Mouse (Mus musculus) erythroblast, embryonic 14.5 days (primary cell): ENCODE results near the gene Ip6k3. TPM values are rescaled to one million over a fixed set of nuclear protein-coding genes. Genes with fewer than 3 reads are reported as not detected.

Experiments
- H3K27me3 ChIP-seq: 2 replicates; pipeline ENCODE4 v1.6.1; 2012; ENCODE audit warnings: inconsistent platforms; ENCODE audit not compliant: control insufficient read depth
- H3K36me3 ChIP-seq: 2 replicates; pipeline ENCODE4 v1.6.1; 2012; ENCODE audit warnings: mild to moderate bottlenecking, inconsistent platforms; ENCODE audit not compliant: control insufficient read depth
- H3K4me1 ChIP-seq: 2 replicates; pipeline ENCODE4 v1.6.1; 2012; ENCODE audit warnings: inconsistent platforms; ENCODE audit not compliant: control insufficient read depth
- H3K4me3 ChIP-seq: replicated peaks from 2 replicates; pipeline ENCODE3; 2012; ENCODE audit warnings: moderate library complexity, mild to moderate bottlenecking, inconsistent platforms
- H3K9me3 ChIP-seq: 2 replicates; pipeline ENCODE4 v1.6.1; 2012; ENCODE audit warnings: low read length, inconsistent platforms, mixed read lengths; ENCODE audit not compliant: control insufficient read depth
- GATA1 ChIP-seq: IDR thresholded peaks from 2 replicates; pipeline ENCODE4 v1.6.1; 2012; ENCODE audit warnings: low read length, inconsistent platforms, mixed read lengths
- TAL1 ChIP-seq: IDR thresholded peaks from 3 replicates; pipeline ENCODE4 v1.6.1; 2012; ENCODE audit warnings: low read length, inconsistent platforms, mixed read lengths
- polyA plus RNA-seq: library from polyadenylated mRNA; stranded (reverse); fragments of >175 nt; gene quantifications from 2 replicates; pipeline ENCODE4 v1.2.3, GENCODE M21; 2012

Ip6k3 gene
- polyA plus RNA-seq, 1 experiment = not detected

DNA sequence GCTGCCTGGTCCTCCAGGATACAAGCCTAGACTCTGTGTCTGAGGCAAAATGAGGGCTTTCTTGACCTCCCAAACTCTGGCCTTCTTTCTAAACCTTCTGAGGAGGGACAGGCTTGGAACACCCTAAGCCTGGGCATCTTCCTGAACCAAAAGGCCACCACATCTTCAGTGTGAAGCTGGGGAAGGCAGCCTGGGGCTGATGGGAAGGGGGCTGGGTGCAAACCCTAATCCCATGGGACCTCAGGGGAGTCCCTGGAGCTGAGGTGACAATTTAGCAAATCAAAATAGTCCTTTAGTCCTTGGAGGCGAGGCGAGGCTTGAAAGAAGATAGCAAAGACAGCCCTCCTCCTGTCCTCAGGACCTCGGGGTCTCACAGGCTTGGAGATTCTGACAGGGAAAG, 8.7 kb upstream of the Ip6k3 start:
- Histone ChIP-seq H3K4me1 (peaks cover 30% of the 10 kb centered on the region), H3K9me3 (peaks cover 19% of the 10 kb centered on the region), H3K27me3 (no peaks in the 10 kb centered on the region; the same call in 1 of the 2 replicates), H3K4me3 (no peak overlapping the region), H3K36me3 (peaks cover 4% of the 10 kb centered on the region; the same call in 1 of the 2 replicates)
- no peak for TF ChIP-seq TAL1
- TF ChIP-seq GATA1 = no peak

DNA sequence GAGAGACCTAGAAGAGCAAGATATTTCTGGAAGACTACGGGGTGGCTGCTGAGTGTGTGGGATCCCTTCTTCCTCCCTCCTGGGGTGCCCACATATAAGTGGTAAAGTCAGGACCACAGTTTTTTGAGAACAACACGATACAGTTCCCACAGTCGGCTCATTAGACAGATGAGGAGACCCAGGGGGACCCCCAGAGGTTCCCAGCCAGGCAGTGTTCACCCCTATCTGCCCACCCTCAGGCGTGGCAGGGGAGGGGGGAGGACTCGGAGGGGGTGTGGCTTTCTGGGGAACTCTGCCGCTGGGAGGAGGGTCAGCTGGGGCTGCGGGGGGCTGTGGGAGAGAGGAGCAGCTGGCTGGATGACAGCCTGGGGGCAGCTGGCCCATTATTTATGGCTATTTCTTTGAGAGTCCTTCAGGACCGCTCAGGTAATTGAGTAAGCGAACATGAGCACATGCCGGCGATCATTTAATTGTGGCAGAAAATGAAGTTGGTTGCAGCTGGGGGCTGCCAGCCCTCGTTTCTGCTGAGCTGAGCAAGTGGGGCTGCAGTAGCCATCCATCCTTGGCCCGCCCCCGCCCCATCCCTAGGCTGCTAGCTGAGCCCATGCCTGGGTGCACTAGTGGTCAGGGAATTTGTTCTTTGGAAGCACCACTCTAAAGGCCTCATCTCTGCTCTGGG, 7.7 kb upstream of the Ip6k3 start:
- H3K4me1 ChIP-seq = peaks cover 25% of the 10 kb centered on the region
- H3K36me3 ChIP-seq = peaks cover 4% of the 10 kb centered on the region; the same call in 1 of the 2 replicates
- peaks cover 19% of the 10 kb centered on the region for H3K9me3 ChIP-seq
- TF ChIP-seq GATA1 (no peak), TAL1 (no peak)
- H3K27me3 ChIP-seq = no peaks in the 10 kb centered on the region; the same call in 1 of the 2 replicates
- no peak overlapping the region for H3K4me3 ChIP-seq

DNA sequence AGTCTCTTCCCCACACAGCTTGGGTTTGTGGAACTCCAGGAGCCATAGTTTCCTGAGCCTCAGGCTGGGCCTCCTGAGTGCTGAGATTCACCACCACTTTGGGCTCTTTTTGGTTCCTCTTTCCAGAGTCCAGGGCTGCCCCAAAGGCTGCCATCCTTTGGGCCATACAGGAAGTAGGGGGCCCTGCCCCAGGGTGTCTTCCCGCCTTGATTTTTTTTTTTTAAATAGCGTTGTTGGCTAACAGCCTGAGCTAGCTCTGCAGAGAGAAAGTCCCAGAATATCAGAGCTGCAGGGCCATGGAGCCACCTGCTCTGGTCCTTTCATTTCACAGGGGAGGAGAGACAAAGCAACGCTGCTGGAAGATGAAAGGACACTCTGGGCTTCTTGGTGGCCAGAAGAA, 6.1 kb upstream of the Ip6k3 start:
- Histone ChIP-seq H3K4me3 (no peak overlapping the region), H3K36me3 (peaks cover 2% of the 10 kb centered on the region; the same call in 1 of the 2 replicates), H3K9me3 (peaks cover 8% of the 10 kb centered on the region), H3K27me3 (no peaks in the 10 kb centered on the region; the same call in 1 of the 2 replicates), H3K4me1 (peaks cover 13% of the 10 kb centered on the region)
- TF ChIP-seq TAL1 (no peak), GATA1 (no peak)

DNA sequence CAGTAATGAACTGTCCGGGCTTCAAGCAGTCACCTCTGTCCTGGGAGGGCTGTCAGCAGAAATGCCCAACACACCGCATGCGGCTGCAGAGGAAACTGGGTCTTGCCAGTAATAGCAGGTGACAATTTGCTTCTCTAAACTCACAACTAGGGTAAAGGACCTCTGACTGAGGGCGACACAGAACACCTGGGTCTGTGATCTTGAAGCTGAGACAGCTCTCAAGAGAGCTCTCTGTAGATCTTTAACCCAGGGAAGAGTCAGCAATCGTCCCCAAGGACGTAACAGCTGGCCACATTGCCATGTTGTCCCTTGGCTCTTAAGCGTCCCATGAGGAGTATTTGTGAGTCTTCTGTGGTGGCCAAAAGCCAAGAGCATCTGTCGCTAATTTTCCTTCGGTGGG, 4.9 kb upstream of the Ip6k3 start:
- Histone ChIP-seq H3K36me3 (no peaks in the 10 kb centered on the region), H3K4me1 (peaks cover 7% of the 10 kb centered on the region), H3K4me3 (no peak overlapping the region), H3K27me3 (no peaks in the 10 kb centered on the region), H3K9me3 (no peaks in the 10 kb centered on the region)
- TF ChIP-seq GATA1 (no peak), TAL1 (no peak)

DNA sequence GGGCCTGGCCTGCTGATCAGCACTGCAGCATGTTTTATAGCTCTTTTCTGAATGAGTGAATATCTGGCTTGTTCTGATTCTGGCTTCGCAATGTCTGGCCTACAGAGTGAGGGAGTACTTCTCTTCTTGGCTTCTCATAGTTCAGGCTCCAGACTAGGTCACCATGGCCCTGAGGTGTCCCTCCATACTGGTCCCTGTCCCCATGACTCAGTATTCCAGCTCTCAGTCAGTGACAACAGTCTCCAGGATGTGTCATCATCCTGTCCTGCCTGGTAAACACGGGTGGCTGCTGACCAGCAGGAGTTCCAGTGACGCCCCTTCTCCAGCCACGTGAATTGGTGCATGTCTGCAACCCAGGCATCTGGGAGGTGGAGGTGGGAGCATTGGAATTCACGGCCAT, 3.5 kb upstream of the Ip6k3 start:
- Histone ChIP-seq H3K4me1 (peaks cover 20% of the 10 kb centered on the region), H3K27me3 (no peaks in the 10 kb centered on the region), H3K36me3 (no peaks in the 10 kb centered on the region), H3K4me3 (no peak overlapping the region), H3K9me3 (no peaks in the 10 kb centered on the region)
- TF ChIP-seq TAL1 (no peak), GATA1 (no peak)

DNA sequence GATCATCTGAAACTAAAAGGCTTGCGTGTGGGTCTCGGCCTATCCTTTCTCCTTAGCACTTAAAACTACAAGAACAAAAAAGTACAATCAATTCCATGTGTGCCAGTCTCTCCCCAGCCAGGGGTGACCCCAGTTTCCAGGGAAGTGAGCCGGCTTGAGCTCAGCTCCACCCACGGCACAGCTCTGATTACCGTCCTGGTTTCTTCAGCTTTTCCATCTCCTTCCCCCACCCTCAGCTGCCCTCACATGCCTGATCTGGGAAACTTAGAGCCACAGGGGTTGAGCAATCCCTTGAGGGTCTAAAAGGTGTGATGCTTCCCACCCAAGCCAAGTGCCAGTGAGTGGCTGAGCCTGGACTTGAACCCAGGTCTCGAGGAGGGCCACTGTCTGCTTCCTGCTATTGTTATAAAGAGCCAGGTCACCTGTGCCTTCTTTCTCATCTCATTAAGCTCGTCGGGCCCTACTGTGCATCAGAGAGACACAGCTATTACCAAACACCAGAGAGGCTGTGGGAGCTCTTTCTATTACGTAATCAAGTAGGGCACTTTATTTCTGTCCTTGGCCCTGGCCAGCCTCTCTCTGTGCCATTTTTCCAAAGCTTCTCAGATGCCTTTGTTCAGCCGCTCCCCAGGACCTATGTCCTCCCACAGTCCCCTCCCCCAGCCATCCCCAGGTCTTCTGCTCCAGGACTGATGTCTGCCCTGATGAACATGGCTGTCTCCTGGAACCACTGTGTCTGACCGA, 2.5 kb upstream of the Ip6k3 start:
- TF ChIP-seq GATA1 = no peak
- TF ChIP-seq TAL1 = no peak
- H3K4me3 ChIP-seq = no peak overlapping the region
- H3K4me1 ChIP-seq = peaks cover 25% of the 10 kb centered on the region
- H3K27me3 ChIP-seq = no peaks in the 10 kb centered on the region
- no peaks in the 10 kb centered on the region for H3K9me3 ChIP-seq
- no peaks in the 10 kb centered on the region for H3K36me3 ChIP-seq

DNA sequence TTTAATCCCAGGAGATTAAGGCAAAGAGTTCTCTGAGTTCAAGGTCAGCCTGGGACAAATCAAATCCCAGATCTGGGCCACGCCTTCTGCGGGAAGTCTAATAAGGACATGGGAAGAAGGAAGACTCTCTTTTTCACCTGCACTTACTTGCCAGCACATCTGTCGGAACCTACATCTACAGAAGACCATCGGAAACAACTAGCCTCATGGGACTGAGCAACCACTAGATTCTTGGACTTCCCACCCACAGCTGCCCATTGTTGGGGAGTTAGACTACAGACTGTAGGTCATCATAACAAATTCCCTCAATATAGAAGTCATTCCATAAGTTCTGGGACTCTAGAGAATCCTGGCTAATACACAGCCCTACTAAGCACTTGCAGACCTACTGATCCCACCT, 974 bp upstream of the Ip6k3 start:
- no peak for TF ChIP-seq GATA1
- TF ChIP-seq TAL1 = no peak
- H3K27me3 ChIP-seq = no peaks in the 10 kb centered on the region
- H3K4me3 ChIP-seq = no peak overlapping the region
- H3K4me1 ChIP-seq = peaks cover 30% of the 10 kb centered on the region
- H3K9me3 ChIP-seq = no peaks in the 10 kb centered on the region
- no peaks in the 10 kb centered on the region for H3K36me3 ChIP-seq

DNA sequence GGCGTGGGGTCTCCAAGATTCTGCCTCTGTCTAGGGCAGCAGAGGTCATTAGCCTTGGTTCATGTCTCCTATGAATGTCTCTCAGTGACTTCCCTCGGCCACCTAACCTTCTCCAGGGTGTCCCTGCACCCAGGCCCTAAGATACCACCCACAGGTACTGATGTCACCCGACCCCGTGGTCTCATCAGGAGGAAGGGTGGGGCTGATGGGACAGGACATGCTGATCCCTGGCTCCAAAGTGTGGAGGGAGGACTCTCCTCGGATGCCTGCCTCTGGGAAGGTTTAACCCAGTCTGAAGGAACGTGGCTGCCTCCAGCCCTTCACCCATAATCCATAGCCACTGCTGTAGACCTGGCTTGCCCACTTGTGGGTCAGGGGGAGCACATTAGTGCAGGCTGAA, 694 bp downstream of the Ip6k3 start:
- no peak for TF ChIP-seq GATA1
- TF ChIP-seq TAL1 = no peak
- H3K4me1 ChIP-seq = peaks cover 29% of the 10 kb centered on the region
- no peak overlapping the region for H3K4me3 ChIP-seq
- no peaks in the 10 kb centered on the region for H3K9me3 ChIP-seq
- H3K27me3 ChIP-seq = no peaks in the 10 kb centered on the region
- H3K36me3 ChIP-seq = no peaks in the 10 kb centered on the region

DNA sequence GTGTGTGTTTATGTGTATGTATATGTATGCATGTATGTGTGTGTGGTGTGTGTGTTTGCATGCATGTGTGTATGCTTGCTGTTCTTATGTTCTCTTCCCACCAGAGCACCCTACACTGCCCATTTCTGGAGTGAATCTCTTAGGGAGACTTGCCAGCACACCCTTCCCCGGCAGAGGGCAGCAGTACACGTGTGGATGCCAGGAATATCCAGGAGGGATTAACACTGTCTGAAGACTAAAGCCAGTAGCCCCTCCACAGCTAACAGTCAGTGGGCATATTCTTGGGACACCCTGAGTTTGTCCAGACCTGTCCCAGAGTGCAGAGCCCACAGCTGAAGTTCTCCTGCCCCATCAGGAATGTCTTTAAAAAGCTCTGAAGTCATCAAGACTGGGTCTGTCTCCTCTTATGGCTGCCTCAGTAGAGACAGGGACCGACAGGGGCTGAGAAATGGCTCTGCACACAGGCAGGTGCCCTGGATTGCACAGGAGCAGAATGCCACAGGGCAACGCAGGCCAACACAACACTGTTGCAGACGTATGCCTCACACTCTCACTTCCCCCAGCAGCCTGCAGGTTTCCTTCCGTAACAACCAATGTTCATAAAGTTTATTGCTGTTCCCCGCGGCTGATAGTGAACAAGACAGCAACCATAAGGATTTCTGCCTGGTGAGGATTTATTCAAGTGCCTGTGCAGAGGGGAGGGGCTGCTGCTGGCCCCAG, 2.4 kb downstream of the Ip6k3 start:
- H3K36me3 ChIP-seq = no peaks in the 10 kb centered on the region
- H3K4me3 ChIP-seq = no peak overlapping the region
- H3K4me1 ChIP-seq = peaks cover 29% of the 10 kb centered on the region
- TF ChIP-seq TAL1 = no peak
- no peak for TF ChIP-seq GATA1
- H3K9me3 ChIP-seq = no peaks in the 10 kb centered on the region
- H3K27me3 ChIP-seq = no peaks in the 10 kb centered on the region
